Mouse (Mus musculus) heart, postnatal 0 days (tissue): ENCODE results near the gene Ccsap. TPM values are rescaled to one million over a fixed set of nuclear protein-coding genes. Genes with fewer than 3 reads are reported as not detected.

Experiments used
- ATAC-seq: fragments of 200-750 bp; cut with Nextera tagmentation; 2 replicates; pipeline ENCODE4 v1.8.0; 2017; ENCODE audit warnings: low read depth, moderate number of reproducible peaks, moderate library complexity; ENCODE audit not compliant: insufficient read depth
- DNase-seq: peaks from one replicate; pipeline ENCODE4 v3.0.0-alpha.2; 2016; ENCODE audit warnings: low spot score
- H3K27ac ChIP-seq: fragments of 300-500 bp; sonication (generic); 2 replicates; pipeline ENCODE4 v1.5.1; 2014; ENCODE audit warnings: low read depth, mild to moderate bottlenecking
- H3K27me3 ChIP-seq: fragments of 300-500 bp; sonication (generic); 2 replicates; pipeline ENCODE4 v1.6.1; 2014; ENCODE audit warnings: low read length, mixed read lengths; ENCODE audit not compliant: control insufficient read depth, insufficient read depth
- H3K36me3 ChIP-seq: fragments of 300-500 bp; sonication (generic); replicated peaks from 2 replicates; pipeline ENCODE4 v1.6.1; 2014; ENCODE audit warnings: low read length, mixed read lengths; ENCODE audit not compliant: control insufficient read depth, insufficient read depth
- H3K4me1 ChIP-seq: fragments of 300-500 bp; sonication (generic); 2 replicates; pipeline ENCODE4 v1.6.1; 2014; ENCODE audit warnings: antibody characterized with exemption; ENCODE audit not compliant: control insufficient read depth, insufficient read depth
- H3K4me2 ChIP-seq: fragments of 300-500 bp; sonication (generic); 2 replicates; pipeline ENCODE4 v1.6.1; 2014; ENCODE audit warnings: low read depth, mild to moderate bottlenecking, low read length, moderate library complexity
- H3K4me3 ChIP-seq: fragments of 300-500 bp; sonication (generic); 2 replicates; pipeline ENCODE4 v1.5.1; 2014; ENCODE audit warnings: low read depth, low read length
- H3K9ac ChIP-seq: fragments of 300-500 bp; sonication (generic); replicated peaks from 2 replicates; pipeline ENCODE4 v1.6.1; 2014; ENCODE audit warnings: low read depth, low read length, mixed read lengths
- H3K9me3 ChIP-seq: fragments of 300-500 bp; sonication (generic); replicated peaks from 2 replicates; pipeline ENCODE4 v1.6.1; 2016; ENCODE audit warnings: low read length; ENCODE audit not compliant: control insufficient read depth
- CTCF ChIP-seq: IDR thresholded peaks from 2 replicates; pipeline ENCODE4 v1.5.1; 2016; ENCODE audit warnings: antibody characterized with exemption, control low read depth, low read depth
- EP300 ChIP-seq: IDR thresholded peaks from 2 replicates; pipeline ENCODE4 v1.6.1; 2016; ENCODE audit warnings: antibody characterized with exemption, low read depth
- WGBS: fragments of 180-500 bp; shearing (Covaris S2); extraction: QIAGEN DNeasy Blood & Tissue Kit; methylation state at CpG from one replicate; pipeline ENCODE4 v1.1.7; 2014; 5-methylcytosine and 5-hydroxymethylcytosine counted together
- polyA plus RNA-seq: library from polyadenylated mRNA; unstranded; fragments of >200 nt; fragmentation: Nextera tagmentation; extraction: Ambion mirVana; gene quantifications from 2 replicates; pipeline ENCODE4 v1.2.1, GENCODE M21; 2015
- total RNA-seq: library from RNA; depleted of rRNA; stranded (reverse); fragments of >200 nt; gene quantifications from 2 replicates; pipeline ENCODE4 v1.2.3, GENCODE M21; 2014; ENCODE audit warnings: low replicate concordance

The Ccsap gene
- total and polyA plus RNA-seq, 2 experiments from 2014 or later = 1.2 to 5.1 TPM

DNA sequence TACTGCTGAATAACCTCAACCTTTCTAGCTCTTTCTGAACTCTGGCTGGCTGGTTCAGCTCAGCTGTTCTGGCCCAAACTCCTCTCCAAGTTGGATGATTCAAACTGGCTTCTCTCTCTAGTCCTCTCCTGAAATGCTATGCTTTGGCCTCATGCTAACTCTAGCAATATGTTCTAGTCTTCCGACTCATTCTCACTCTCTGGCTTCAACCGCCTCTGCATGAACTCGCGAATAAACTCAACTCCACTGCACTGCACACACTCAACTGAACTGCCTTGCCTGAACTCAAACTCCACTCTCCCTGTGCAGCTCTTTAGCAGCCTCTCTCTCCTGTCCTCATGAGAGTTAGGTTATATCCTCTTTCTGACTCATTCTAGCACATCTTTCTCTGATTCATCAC is 27.2 kb upstream of the Ccsap start:
- H3K4me1 ChIP-seq = peaks cover 7% of the 10 kb centered on the region; the same call in 1 of the 2 replicates
- no peaks in the 10 kb centered on the region for H3K9me3 ChIP-seq
- H3K36me3 ChIP-seq = no peaks in the 10 kb centered on the region
- H3K9ac ChIP-seq = no peak overlapping the region
- TF ChIP-seq CTCF (no peak), EP300 (no peak)
- peaks cover 13% of the 10 kb centered on the region for H3K27me3 ChIP-seq
- H3K4me3 ChIP-seq = no peak overlapping the region
- ATAC-seq (no peak), DNase-seq (no peak)
- H3K27ac ChIP-seq = no peak overlapping the region
- no peak overlapping the region for H3K4me2 ChIP-seq
- 89% methylated on average over 4 of the region's 4 CpGs for WGBS

- Histone ChIP-seq H3K4me2 (no peak overlapping the region), H3K4me1 (peaks cover 7% of the 10 kb centered on the region; the same call in 1 of the 2 replicates), H3K36me3 (no peaks in the 10 kb centered on the region), H3K9ac (no peak overlapping the region), H3K27me3 (no peaks in the 10 kb centered on the region; the same call in none of the 2 replicates), H3K27ac (no peak overlapping the region), H3K4me3 (no peak overlapping the region), H3K9me3 (no peaks in the 10 kb centered on the region)
- peak; percentile 55 for ATAC-seq
- no peak for TF ChIP-seq EP300
- no peak for TF ChIP-seq CTCF
- DNase-seq = no peak
- 9% methylated on average over 14 of the region's 14 CpGs for WGBS
Measured at GRCm38 (mm10) chr8:123884721-123885565, 24.9 kb upstream of the Ccsap start.

GRCm38 (mm10) chr8:123883094-123883493 is 23.1 kb upstream of the Ccsap start:
- Histone ChIP-seq H3K27me3 (no peaks in the 10 kb centered on the region), H3K4me2 (no peak overlapping the region), H3K4me1 (peaks cover 7% of the 10 kb centered on the region; the same call in 1 of the 2 replicates), H3K9ac (no peak overlapping the region), H3K36me3 (no peaks in the 10 kb centered on the region), H3K9me3 (no peaks in the 10 kb centered on the region), H3K27ac (no peak overlapping the region), H3K4me3 (no peak overlapping the region)
- TF ChIP-seq EP300 = no peak
- no peak for TF ChIP-seq CTCF
- WGBS = 48% methylated on average over 4 of the region's 4 CpGs
- ATAC-seq (peak; percentile 24; the same call in 1 of the 2 replicates), DNase-seq (no peak)

- TF ChIP-seq EP300 (no peak), CTCF (no peak)
- H3K9ac ChIP-seq = no peak overlapping the region
- H3K4me3 ChIP-seq = no peak overlapping the region
- H3K9me3 ChIP-seq = no peaks in the 10 kb centered on the region
- no peak overlapping the region for H3K27ac ChIP-seq
- H3K4me2 ChIP-seq = no peak overlapping the region
- ATAC-seq (no peak), DNase-seq (no peak)
- 56% methylated on average over 2 of the region's 2 CpGs for WGBS
- H3K4me1 ChIP-seq = peaks cover 7% of the 10 kb centered on the region; the same call in 1 of the 2 replicates
- no peaks in the 10 kb centered on the region for H3K27me3 ChIP-seq
- H3K36me3 ChIP-seq = no peaks in the 10 kb centered on the region
Measured at GRCm38 (mm10) chr8:123882412-123882811, 22.4 kb upstream of the Ccsap start.

- Histone ChIP-seq H3K4me1 (peaks cover 7% of the 10 kb centered on the region; the same call in 1 of the 2 replicates), H3K9me3 (no peaks in the 10 kb centered on the region), H3K9ac (no peak overlapping the region), H3K27me3 (no peaks in the 10 kb centered on the region), H3K27ac (no peak overlapping the region), H3K36me3 (no peaks in the 10 kb centered on the region), H3K4me3 (no peak overlapping the region), H3K4me2 (no peak overlapping the region)
- ATAC-seq (no peak), DNase-seq (no peak)
- no peak for TF ChIP-seq EP300
- no peak for TF ChIP-seq CTCF
- WGBS = 20% methylated on average over 4 of the region's 4 CpGs
Measured at GRCm38 (mm10) chr8:123880821-123881350, 20.9 kb upstream of the Ccsap start.
